Mouse (Mus musculus): Measurements from ENCODE around the gene Dyrk4. TPM values are rescaled to one million over a fixed set of nuclear protein-coding genes. Genes with fewer than 3 reads are reported as not detected.

The Dyrk4 gene
- 45.0 TPM for polyA plus RNA-seq (2014; fragmentation: Illumina TruSeq; extraction: RNeasy Lipid Tissue Mini Kit (QIAGEN cat#74804); ENCODE audit: low read depth, low replicate concordance)

DNA sequence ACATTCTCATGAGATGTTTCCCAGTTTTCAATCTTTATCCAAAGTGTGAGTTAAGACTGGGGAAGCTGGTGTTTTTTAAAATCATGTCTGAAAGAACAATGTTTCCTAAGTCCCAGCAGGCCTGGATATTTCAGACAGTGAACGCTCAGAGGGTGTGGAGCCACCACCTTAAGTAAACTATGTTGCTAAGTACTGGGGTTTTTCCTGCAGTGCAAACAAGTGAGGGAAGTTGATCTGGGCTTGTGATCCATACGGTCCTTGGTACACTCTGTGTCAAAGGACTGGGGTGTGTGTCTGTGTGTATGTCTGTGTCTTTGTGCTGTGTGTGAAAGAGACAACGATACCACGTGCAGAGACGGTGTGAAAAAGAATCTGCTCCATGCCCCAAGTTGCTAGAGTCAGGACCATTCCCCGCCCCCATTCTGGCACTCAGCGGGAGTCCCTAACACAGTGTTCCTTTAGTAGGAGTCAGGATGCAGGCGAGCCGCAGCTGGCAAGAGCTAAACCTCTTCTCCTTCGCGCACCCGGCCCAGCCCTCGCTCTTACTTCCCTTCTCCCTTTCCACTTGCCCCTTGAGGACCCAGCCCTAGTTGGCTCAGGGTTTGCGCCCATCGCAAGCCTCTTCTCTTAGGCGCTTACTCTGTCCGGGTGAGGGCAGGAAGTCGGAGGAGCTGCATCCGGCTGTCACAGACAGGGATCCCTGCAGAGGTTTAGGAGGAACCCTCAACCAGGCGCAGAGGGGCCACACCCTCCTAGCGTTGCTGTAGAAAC is at the start of gene Dyrk4:
Dyrk4 (minus strand) TSS at position 729 of the 771 bp plus-strand sequence.

GRCm38 (mm10) chr6:126939487-126940171 is 18.0 kb upstream of the Dyrk4 start, which contains the start of the genes Rad51ap1 and D6Wsu163e:
TSS of gene Rad51ap1 (minus strand) at chr6:126939587.
TSS of gene D6Wsu163e (plus strand) at chr6:126939962.

DNA sequence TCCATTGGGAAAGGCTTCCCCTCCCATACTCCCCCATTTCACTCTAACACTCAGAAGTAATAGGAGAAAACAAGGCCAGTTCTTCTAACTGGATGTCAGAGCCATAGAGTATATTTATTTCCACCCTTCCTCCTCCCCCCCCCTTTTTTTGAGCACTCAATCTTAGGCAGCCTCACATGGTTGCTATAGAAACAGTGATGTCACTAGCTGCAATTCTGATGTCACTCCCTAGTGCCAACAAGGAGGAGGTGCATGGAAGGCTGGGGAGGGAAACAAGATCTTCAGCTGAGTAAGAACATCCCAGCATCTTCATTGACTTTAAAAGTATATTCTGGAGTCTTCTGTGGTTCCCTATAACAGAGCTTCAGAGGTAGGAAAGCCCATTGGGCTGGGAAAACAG is 68.8 kb downstream of the Dyrk4 start, which contains the start of gene Akap3:
Akap3 (plus strand) TSS at position 218 of the 400 bp plus-strand sequence.

GRCm38 (mm10) chr6:126848712-126849704 is 72.6 kb downstream of the Dyrk4 start, which contains the start of gene Ndufa9:
TSS of gene Ndufa9 (minus strand) at chr6:126849136.

Other genes with a start within 250 kb of the Dyrk4 start
- 0.18 TPM for gene Kcna6, start 181.2 kb downstream of the Dyrk4 start, polyA plus RNA-seq (2014; fragmentation: Illumina TruSeq; extraction: RNeasy Lipid Tissue Mini Kit (QIAGEN cat#74804); ENCODE audit: low read depth, low replicate concordance)
- 81.8 TPM for gene Ndufa9, start 72.7 kb downstream of the Dyrk4 start, polyA plus RNA-seq (2014; fragmentation: Illumina TruSeq; extraction: RNeasy Lipid Tissue Mini Kit (QIAGEN cat#74804); ENCODE audit: low read depth, low replicate concordance)
- 587 TPM for gene Akap3, start 68.7 kb downstream of the Dyrk4 start, polyA plus RNA-seq (2014; fragmentation: Illumina TruSeq; extraction: RNeasy Lipid Tissue Mini Kit (QIAGEN cat#74804); ENCODE audit: low read depth, low replicate concordance)
- gene Rad51ap1, start 17.7 kb upstream of the Dyrk4 start, polyA plus RNA-seq (2014; fragmentation: Illumina TruSeq; extraction: RNeasy Lipid Tissue Mini Kit (QIAGEN cat#74804); ENCODE audit: low read depth, low replicate concordance) = 102 TPM
- gene D6Wsu163e, start 18.1 kb upstream of the Dyrk4 start, polyA plus RNA-seq (2014; fragmentation: Illumina TruSeq; extraction: RNeasy Lipid Tissue Mini Kit (QIAGEN cat#74804); ENCODE audit: low read depth, low replicate concordance) = 9.7 TPM
- 0.04 TPM for gene Fgf6, start 93.7 kb upstream of the Dyrk4 start, polyA plus RNA-seq (2014; fragmentation: Illumina TruSeq; extraction: RNeasy Lipid Tissue Mini Kit (QIAGEN cat#74804); ENCODE audit: low read depth, low replicate concordance)
- not detected for gene Fgf23, start 151.1 kb upstream of the Dyrk4 start, polyA plus RNA-seq (2014; fragmentation: Illumina TruSeq; extraction: RNeasy Lipid Tissue Mini Kit (QIAGEN cat#74804); ENCODE audit: low read depth, low replicate concordance)
- 7.0 TPM for gene Tigar, start 187.7 kb upstream of the Dyrk4 start, polyA plus RNA-seq (2014; fragmentation: Illumina TruSeq; extraction: RNeasy Lipid Tissue Mini Kit (QIAGEN cat#74804); ENCODE audit: low read depth, low replicate concordance)
- 2.9 TPM for gene Ccnd2, start 230.4 kb upstream of the Dyrk4 start, polyA plus RNA-seq (2014; fragmentation: Illumina TruSeq; extraction: RNeasy Lipid Tissue Mini Kit (QIAGEN cat#74804); ENCODE audit: low read depth, low replicate concordance)

Measured in testis, adult 10 weeks (tissue).